Mouse (Mus musculus) heart, postnatal 4 days (tissue): ENCODE measurements around the gene 6030452D12Rik. TPM values are rescaled to one million over a fixed set of nuclear protein-coding genes. Genes with fewer than 3 reads are reported as not detected.

Experiments used
- DNase-seq: peaks from one replicate; pipeline ENCODE4 v3.0.0; 2021
- total RNA-seq, 2 experiments: library from RNA; stranded (reverse); gene quantifications; 2 replicates each; pipeline ENCODE4 v1.2.3; 2021

Gene 6030452D12Rik
- total RNA-seq, result not detected

GRCm38 (mm10) chr8:106500018-106500685 is at the start of gene 6030452D12Rik:
6030452D12Rik (plus strand) TSS chr8:106500522.
- DNase-seq, result no peak

- no peak for DNase-seq
Measured at GRCm38 (mm10) chr8:106451301-106452085, 48.8 kb upstream of the 6030452D12Rik start.

- no peak for DNase-seq
Measured at GRCm38 (mm10) chr8:106452701-106453481, 47.4 kb upstream of the 6030452D12Rik start.

GRCm38 (mm10) chr8:106454036-106454435 is 46.3 kb upstream of the 6030452D12Rik start:
- DNase-seq, result no peak

- DNase-seq, result no peak
Measured at GRCm38 (mm10) chr8:106462131-106462530, 38.2 kb upstream of the 6030452D12Rik start.

GRCm38 (mm10) chr8:106463795-106464194 is 36.5 kb upstream of the 6030452D12Rik start:
- no peak for DNase-seq

- DNase-seq, result no peak
Measured at GRCm38 (mm10) chr8:106469485-106469884, 30.8 kb upstream of the 6030452D12Rik start.

GRCm38 (mm10) chr8:106474001-106474400 is 26.3 kb upstream of the 6030452D12Rik start:
- DNase-seq, result no peak

GRCm38 (mm10) chr8:106504241-106504640 is 3.9 kb downstream of the 6030452D12Rik start:
- DNase-seq, result peak; percentile 8

GRCm38 (mm10) chr8:106505328-106505965 is 5.1 kb downstream of the 6030452D12Rik start:
- peak; percentile 15 for DNase-seq

- DNase-seq, result peak; percentile 2
Measured at GRCm38 (mm10) chr8:106506106-106506505, 5.8 kb downstream of the 6030452D12Rik start.

- DNase-seq, result peak; percentile 51
Measured at GRCm38 (mm10) chr8:106507761-106508331, 7.5 kb downstream of the 6030452D12Rik start.

- DNase-seq, result peak; percentile 1
Measured at GRCm38 (mm10) chr8:106508456-106508855, 8.1 kb downstream of the 6030452D12Rik start.

- DNase-seq, result peak; percentile 3
Measured at GRCm38 (mm10) chr8:106509079-106509780, 8.9 kb downstream of the 6030452D12Rik start.

GRCm38 (mm10) chr8:106510365-106510975 is 10.1 kb downstream of the 6030452D12Rik start, which contains the start of gene Cdh3:
Cdh3 (plus strand) TSS chr8:106510891.
- peak; percentile 49 for DNase-seq

- peak; percentile 37 for DNase-seq
Measured at GRCm38 (mm10) chr8:106511065-106511501, 10.8 kb downstream of the 6030452D12Rik start.

GRCm38 (mm10) chr8:106511531-106512041 is 11.3 kb downstream of the 6030452D12Rik start:
- DNase-seq, result peak; percentile 52

GRCm38 (mm10) chr8:106512475-106513150 is 12.3 kb downstream of the 6030452D12Rik start:
- peak; percentile 12 for DNase-seq

- DNase-seq, result no peak
Measured at GRCm38 (mm10) chr8:106515946-106516479, 15.7 kb downstream of the 6030452D12Rik start.
